Mouse (Mus musculus) liver, postnatal 0 days (tissue): ENCODE measurements around the gene Lrmda.

Experiments used
- CTCF ChIP-seq: sonication (generic); IDR thresholded peaks from 2 replicates; pipeline ENCODE4 v1.5.1; 2016; ENCODE audit warnings: antibody characterized with exemption, low read depth
- EP300 ChIP-seq: IDR thresholded peaks from 2 replicates; pipeline ENCODE4 v1.6.1; 2016; ENCODE audit warnings: antibody characterized with exemption, low read depth, mild to moderate bottlenecking

DNA sequence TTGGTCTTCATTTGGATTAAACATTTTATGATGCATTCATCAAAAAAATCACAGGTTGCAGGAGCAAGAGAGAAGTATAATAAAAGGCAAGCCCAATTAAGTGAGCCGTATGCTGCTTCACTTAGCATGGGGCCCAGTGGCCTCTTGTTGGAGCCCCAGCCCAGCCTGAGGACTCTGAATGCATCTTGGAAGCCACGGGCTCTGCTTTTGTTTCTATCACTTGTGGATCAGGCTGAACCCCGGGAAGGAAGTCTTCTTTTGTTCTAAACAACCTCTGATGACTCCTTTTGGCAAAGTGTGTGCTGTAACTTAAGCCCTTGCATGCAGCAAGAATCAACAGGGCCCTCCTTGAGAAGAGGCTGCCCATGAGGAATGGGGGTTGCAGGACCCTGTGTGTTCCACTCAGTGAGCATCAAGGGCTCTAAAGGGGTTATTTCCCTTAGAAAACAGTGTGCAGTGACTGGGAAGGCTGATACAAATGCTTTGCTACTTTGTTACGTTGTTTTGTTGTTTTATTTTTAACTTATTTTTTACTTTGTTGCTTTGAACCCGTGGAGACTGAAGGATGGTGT is 789.2 kb downstream of the Lrmda start:
- TF ChIP-seq EP300 (no peak), CTCF (no peak)
